Mouse (Mus musculus) thymus, postnatal 25 days (tissue): Measurements from ENCODE around the gene Tmem132d.

ENCODE experiments used
- DNase-seq: peaks from one replicate; pipeline ENCODE4 v3.0.0; 2022

The Tmem132d gene

DNA sequence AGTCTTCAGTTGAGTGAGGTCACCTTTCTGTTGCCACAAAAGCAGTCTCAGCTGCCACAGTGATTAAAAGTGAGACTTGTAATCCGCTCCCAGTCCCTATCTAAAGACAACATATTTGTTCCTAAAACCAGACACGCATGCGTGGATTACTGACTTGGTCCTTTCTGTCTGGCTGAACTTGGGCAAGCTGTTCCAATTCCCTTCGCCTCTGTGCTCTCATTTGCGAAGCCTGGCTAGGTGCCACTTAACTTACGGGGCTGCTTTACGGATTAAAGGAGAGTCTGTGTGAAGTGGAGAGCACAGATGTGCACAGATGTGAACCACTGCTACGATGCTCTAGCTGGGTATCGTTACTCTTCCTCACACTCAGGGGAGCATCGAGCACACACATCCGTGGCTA is 518.7 kb downstream of the Tmem132d start:
- DNase-seq: no peak

DNA sequence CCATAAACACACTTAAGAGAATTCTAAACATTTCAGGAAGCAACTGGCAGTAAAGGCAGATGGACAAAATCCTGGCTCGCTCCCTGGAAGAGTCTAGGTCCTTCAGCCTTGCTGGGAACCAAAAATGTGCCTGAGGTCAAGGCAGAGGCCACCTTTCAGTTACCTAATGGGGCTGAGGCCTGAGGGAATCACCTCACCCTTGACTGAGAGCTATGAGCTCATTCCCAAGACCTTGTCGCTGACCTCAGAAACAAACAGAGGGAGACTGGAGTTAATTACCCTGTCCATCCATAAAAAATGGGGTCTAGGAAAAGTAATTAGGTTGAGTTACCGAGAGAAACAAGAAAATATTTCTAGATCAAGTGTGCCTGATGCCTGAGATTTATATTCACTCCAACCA is 521.3 kb downstream of the Tmem132d start:
- DNase-seq: no peak

DNA sequence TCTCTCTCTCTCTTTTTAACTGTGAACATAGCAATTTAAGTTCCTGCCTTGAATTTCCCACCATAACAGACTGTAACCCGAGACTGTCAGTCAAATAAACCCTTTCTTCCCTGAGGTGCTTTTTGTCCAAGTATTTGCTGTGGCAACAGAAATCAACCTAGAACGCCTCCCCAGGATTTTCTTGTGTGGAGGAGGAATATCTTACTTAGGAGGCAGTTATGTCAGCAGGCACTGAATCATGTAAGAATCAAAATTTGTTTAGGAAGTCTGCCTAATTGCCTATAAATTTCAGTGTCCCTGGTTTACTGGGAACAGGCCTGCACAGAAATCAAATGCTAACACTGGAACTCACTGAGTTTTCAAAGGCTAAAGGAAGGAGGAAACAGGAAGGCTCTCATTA is 522.5 kb downstream of the Tmem132d start:
- no peak for DNase-seq

DNA sequence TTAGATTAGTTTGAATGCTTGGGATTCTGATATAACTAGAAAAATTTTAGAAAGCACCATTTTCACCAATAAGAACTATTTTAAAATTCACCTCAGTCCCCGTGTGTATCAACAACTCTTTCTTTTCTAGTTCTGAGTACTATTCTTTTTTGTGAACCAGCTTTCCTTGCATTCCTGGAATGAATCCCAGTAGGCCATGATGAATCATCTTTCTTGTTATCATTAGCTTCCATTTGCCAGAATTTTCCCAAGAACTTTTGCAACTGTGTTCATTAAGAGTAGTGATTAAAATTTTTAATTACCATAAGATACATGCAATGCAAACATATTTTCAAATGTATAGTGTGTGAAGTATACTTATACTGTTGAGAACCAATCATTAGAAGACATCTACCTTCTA is 537.7 kb downstream of the Tmem132d start:
- DNase-seq: no peak

DNA sequence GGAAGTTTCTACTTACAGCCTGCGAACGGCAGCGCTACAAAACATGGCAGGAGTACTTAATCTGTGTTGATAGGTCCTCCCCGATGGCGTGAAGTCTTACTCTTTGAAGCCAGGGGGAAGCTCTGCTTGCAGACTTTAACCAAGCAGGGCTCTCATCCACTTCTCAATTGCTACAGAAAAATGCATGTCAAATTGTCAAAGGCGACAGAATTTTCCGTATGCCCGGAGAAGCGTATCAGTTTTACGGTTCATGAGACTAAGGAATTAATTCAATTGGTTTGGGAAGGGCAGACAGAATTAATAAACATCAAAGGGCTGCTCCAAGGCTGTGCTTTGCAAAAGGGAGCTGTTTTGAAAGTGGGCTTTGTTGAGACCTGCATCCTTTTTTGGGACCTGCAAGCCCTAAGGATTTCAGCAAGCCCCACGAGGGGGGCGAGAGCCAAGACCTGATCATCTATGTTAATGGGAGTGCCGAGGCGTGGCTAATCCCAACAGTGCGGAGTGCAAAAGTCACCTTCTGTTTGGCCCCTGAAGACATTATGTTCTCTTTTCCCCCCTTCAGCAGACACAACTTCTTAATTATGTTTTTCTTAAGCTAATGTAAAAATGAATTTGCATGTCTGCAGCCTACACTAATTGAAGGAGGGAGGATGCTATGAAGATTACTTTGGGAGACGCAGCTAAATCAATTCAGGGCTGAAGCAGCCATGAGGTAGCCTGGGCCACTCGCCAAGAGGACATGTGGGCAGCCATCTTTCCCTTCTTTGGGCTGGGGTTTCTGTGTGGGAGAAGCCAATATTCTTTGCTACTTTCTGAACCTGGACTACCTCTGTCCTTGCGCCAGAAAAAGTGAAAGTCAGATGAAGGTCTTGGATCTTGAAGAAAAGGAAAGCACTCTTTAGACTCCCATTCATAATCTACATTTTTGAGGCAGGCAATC is 547.0 kb downstream of the Tmem132d start:
- no peak for DNase-seq

DNA sequence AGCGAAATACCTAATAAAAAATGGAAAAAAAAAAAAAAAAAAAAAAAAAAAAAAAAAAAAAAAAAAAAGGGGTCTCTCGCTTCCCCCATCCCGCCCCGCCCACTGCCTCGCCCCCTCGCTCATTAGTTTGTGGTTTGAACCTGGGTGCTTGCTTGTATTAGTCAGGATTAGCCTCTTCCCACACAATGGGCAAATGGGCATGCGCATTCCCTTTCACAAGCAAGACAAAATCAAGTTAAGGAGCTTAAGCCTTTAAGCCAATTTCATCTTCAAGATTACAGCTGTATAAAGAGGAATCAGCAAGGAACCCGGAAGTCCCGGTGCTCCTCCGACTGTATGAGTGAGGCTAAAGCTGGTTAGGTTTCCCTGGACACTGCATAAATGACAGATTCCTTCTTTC is 549.9 kb downstream of the Tmem132d start:
- DNase-seq: no peak

DNA sequence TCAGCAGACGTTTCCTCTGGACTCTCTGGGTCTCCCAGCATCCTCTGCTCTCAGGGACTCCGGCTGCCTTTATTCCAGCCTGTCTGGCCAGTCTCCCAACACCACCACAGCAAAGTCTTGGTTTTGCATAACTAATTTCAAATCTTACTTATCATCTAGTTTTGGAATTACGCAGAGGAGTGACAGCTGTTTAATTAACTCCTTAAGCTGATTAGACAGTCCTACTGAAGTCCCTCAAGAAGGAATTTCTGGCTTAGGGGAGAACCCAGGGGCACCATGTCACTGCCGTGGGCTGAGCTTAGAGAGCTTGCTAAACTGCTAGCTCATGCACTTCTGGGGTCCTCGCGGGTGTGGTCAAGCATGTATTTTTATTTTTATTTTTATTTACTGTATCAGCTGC is 558.4 kb downstream of the Tmem132d start:
- no peak for DNase-seq

DNA sequence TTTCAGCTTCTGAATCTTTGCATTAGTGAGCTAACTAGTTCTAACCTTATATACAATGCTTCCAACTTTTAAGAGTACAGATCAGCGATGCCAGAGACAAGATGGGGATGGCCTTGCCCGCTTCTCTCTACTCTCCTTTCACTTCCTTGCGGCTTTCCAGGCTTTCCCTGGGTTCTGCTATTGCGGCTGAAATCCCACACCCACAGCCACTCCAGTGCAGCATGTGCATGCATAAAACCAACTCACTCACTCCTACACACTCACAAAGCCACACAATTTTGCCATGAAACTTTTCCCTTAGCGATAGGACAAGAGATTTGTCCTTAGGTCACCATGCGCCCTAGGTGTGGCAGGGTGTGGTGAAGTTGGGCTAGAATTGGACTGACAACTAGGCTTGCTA is 567.7 kb downstream of the Tmem132d start:
- DNase-seq: no peak

DNA sequence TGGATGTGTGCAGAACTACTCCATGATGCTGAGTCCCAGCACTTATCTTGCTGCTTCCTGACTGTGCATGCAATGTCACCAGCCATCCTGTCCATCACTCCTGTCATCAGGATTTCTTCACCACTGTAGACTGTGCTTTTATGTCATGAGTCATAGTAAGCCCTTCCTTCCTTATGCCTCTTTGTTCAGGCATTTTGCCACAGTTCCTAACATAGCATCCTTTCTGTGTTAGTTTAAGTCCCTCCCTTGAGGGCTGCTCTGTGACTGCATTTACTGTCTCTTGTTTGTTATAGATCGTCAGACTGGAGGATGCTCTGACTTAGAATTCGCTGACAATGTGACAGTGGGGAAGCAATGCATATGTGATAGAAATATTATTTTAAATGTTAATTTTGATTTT is 573.2 kb downstream of the Tmem132d start:
- DNase-seq: no peak

DNA sequence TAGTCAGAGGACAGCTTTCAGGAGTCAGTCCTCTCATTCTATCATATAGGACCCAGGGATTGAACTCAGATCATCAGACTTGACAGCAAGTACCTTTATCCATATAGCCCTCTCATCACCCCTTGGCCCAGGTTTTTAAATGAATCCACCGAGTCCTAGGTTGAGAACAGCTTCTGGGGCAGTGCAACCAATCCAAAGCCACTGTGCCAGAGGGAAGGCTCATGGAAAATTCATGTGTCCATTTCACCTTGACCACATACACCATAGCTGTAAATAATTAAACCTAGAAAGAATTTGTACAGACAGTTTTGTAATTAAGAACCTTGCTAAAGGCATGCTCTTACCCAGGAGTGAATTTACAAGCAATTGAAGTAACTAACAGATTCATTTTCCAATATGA is 580.6 kb downstream of the Tmem132d start:
- no peak for DNase-seq

DNA sequence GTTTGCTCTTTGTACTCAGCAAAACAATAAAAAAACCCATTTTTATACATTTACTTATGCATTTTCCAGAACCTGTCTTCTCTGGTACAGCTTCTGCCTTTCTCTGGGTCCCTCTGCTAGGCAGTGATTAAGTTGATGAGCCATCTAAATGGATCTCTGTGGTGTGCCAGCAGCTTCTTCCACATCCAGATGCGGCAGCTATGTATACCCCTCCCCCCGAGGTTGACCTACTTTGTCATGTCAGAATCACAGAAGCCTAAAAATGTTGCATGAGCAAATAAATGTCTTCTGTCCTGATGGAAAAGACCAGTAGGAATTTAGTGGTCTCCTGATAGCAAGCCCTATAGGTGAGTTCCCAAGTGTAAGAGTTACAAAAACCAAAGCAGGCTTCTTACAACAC is 601.1 kb downstream of the Tmem132d start:
- DNase-seq: no peak

DNA sequence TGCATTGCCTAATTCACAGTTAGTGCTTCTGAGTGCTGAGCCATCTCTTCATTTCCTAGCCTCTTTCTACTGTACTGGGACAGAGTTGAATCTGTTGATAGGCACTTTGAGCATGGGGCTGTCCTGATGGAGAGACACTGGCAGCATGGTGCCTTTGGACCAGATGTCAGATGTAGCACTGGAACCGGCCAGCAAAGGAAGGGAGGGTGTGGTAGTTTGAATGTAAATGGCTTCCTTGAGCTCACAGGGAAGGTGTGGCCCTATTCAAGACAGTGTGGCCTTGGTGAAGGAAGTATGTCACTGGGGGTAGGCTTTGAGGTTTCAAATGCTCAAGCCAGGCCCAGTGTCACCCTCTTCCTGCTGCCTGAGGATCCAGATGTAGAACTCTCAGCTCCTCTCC is 602.0 kb downstream of the Tmem132d start:
- no peak for DNase-seq

DNA sequence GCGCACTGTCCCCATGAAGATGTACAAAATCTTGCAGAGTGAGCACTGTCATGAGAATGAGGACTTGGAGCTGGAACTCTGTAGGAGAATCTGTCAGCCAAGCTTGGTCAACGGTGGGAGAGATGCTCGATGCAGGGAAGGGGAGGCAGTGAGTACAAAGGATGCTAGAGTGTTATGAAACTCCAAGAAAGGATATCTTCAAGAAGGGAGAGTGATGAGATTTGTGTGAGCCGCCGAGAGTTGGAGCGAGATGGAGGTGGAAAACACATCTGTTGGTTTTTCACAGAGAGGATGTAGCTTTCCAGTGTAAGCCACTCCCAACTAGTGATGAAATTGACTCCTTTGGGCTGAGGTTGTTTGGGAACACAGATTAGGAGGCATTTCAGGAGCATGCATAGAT is 604.1 kb downstream of the Tmem132d start:
- DNase-seq: no peak

DNA sequence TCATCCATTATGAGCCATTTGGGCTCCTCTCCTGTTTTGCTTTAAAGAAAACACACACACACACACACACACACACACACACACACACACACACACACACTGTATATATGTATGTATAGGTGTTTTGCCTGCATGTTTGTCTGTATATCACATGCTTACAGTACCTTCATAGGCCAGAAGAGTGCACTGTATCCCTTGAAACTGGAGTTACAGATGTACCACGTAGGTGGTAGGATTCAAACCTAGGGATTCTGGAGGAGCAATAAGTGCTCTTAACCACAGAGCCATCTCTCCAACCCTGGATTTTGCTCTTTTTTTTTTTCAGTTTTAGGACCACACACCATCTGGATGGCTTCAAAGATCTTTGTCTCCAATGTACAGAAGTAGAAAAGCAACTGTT is 610.9 kb downstream of the Tmem132d start:
- no peak for DNase-seq

DNA sequence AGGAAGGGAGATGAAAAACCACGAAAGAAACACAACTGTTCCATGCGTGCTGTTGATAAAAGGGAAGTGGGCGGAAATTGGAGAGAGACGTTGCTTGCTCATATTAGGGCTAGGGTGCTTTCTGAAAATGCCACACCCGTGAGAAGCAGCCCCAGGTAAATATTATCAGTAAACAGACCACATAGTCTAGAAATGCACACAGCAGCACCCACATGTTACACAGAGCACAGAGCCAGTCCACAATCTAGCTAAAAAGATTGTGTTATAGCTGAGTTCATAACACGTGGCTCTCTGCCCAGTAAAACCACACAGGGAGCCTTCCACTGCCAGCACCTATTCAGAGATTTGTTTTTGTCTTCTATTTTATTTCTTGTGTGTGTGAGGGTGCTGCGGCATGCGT is 617.6 kb downstream of the Tmem132d start:
- no peak for DNase-seq

DNA sequence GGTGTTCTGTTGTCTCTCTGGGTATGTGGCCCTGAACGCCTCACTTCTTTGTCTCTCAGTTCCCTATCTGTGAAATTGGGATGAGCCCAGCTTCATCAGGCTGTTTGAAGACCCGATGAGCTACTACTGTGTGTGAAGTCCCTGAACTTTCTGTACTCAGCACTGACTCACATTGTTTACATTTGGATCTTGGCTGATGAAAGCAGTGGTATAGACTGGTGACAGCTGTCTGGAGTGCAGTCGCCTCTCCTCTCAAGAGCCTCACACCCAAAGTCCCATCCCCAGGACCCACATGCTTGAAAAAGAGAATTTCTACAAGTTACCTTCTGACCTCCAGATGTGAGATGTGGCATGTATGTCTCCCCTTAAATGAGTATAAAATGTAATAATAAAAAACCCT is 625.5 kb downstream of the Tmem132d start:
- no peak for DNase-seq

DNA sequence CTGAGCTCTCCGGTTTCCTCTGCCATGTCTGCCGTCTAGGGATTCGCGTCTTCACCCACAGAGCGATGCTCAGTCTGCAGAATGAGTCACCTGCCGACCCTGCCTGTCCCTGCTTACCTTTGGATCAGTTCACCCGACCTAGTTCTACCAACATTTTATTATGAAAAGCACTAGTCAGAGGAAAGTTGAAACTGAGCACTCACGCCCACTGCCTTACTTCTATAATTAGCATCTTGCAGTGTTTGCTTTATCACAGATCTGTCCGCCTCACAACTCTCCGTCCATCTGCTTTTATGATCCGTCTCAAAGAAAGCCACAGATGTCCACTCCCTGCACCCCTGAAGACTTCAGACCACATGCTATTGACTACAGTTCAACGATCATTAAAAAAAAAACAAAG is 626.0 kb downstream of the Tmem132d start:
- no peak for DNase-seq

DNA sequence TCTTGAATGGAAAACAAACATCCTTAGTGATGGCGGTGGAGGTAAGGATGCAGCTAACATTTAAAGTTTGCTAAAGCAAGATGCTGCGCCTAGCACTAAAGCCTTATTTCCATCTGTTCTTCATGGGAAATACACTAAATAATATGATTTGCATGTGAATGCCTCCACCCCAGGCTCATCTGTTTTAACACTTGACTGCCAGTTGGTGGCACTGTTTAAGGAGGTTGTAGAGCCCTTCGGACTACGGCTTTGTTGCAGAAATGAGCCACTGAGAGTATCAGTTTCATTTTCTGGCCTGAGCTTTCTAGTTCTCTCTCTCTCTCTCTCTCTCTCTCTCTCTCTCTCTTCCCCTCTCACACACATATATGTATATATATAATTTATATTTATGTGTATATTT is 632.0 kb downstream of the Tmem132d start:
- DNase-seq: no peak

DNA sequence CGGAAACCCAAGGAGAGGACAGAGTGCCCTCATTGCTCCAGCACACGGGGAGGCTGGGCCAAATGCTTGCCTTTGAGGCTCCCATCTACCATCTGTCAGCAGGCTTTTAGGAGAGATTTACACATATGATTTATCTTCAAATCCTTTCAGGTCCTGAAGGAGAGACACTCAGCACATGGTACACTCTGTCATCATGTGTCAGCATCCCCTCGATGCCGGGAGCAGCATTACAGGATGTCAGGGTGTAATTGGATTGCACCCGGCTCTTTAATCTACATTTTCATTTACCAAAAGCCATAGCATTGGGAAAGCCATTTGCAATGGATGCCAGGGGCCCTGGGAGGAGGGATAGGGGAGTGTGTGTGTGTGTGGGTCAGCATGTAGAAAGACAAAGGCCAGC is 651.7 kb downstream of the Tmem132d start:
- no peak for DNase-seq

DNA sequence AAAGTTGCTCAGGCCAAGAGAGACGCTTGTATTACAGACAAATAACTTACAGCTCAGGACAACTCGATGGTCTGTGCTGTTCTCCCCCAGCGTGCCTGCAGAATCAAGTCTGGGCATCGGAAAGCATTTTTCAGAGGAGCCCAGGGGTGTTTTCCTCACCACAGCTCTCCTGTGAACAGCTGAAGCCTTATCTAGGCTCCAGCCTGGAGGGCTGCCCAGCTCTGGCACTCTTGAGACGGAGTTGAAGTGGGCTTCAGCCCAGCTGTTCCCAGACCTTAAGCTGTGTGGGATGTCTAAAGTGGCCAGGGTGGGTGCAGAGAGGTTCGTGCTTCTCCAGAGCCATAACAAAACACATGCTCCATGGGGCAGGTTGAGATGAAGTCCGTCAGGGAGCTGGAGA is 657.1 kb downstream of the Tmem132d start:
- DNase-seq: no peak

DNA sequence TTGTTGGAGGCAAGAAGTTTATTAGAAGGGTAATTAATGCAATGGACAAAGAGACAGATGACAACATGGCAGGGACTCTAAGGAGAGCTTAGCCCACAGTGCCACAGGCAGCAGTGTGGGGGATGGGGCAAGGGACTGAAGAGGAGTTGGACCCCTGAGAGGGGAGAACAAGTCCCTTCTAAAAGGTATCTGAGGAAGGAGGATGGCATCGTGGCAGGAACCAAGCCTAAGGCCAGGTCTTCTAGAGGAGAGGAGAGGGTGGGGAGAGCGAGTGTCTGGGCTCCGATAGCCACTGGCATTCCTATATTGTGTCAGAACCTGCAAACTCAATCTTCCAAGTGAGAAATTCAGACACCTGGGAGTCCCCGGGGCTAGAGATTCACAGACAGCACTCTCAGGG is 674.3 kb downstream of the Tmem132d start:
- no peak for DNase-seq

DNA sequence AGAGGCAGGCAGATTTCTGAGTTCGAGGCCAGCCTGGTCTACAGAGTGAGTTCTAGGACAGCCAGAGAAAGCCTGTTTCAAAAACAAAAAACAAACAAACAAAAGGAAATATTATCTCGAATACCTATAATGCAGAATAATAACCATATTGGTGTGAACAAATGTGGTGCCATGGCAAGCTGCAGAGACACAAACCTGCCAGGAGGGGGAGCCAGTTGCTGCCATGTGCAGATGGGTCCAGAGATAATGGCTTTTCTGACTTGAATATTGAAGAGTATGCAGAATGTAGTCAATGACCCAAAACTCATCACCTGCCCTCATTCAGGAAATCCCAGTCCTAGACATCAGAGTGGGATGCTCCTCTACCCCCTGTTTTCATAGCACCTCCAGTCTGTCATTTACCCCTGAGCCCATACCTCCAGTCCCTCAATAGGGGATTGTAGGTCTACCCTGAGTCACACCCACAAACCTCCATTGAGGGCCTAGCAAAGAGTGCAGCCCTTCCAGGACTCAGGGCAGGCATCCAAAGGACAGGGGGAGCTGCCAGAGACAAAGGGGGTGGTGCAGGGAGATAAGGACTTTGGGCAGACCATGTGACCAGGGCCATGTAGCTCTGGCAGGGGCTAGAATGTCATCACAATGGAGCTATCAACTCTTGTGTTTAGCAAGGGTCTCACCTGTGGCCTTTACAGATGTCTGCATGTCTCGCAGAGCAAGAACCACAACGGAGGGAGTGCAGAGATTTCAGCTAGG is 676.0 kb downstream of the Tmem132d start:
- DNase-seq: no peak

DNA sequence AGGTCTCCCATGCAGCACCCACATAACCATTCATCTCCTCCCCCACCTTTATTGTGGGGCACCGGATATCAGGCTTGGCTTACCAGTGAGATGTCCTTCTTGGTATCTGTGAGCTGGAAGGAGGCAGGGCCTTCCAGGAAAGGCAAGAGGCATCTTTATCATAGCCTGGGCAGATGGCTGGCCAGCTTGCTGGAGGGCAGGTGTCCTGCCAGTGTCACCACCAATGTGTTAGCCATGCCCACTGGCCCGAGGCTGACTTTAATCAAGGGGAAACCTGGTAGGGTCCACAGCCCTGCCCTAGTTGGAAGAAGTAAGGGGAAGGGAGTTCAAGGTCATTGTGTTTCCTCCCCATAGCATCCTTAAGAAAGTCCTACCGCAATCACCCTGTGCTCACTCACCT is 676.9 kb downstream of the Tmem132d start:
- no peak for DNase-seq

DNA sequence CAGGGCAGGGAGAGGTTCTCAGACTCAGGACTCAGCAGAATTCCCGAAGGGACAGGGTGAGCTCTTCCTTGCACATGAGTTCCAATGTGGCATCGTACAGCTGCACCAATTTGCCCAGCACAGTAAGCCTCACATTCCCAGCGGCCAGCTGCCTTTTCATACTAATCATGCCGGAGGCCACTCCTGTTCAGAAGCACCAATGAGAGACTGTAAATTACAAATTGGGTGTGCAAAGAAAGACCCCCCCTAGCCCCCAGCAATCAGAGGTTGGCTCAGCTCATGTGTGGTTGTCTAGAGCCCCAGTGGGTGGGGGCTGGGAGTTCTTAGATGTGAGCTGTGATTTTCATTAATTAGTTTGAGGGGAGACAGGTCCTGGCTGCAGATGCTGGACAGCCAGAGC is 677.3 kb downstream of the Tmem132d start:
- no peak for DNase-seq
